Mouse (Mus musculus): ENCODE measurements at regions not wholly inside any gene's neighbourhood (a gene's known extent, or its start where the extent isn't known, plus 50 kb on each side); places are given as distances from the start of the nearest gene placed in this dataset.

GRCm38 (mm10) chr9:43659237-43659636 lies 84.5 kb upstream of the Nectin1 start:
- no peak for ATAC-seq (replicated peaks in 1 of 2; ENCODE audit: insufficient read depth in 1 of 2, low FRiP score in 2 of 2, low TSS enrichment in 1 of 2, low read depth in 1 of 2, poor library complexity in 2 of 2, severe bottlenecking in 2 of 2)

GRCm38 (mm10) chr9:43660151-43660550 lies 83.6 kb upstream of the Nectin1 start:
- no peak for ATAC-seq (replicated peaks in 1 of 2; ENCODE audit: insufficient read depth in 1 of 2, low FRiP score in 2 of 2, low TSS enrichment in 1 of 2, low read depth in 1 of 2, poor library complexity in 2 of 2, severe bottlenecking in 2 of 2)

GRCm38 (mm10) chr9:43660896-43661563 lies 82.8 kb upstream of the Nectin1 start:
- no peak for ATAC-seq (replicated peaks in 1 of 2; ENCODE audit: insufficient read depth in 1 of 2, low FRiP score in 2 of 2, low TSS enrichment in 1 of 2, low read depth in 1 of 2, poor library complexity in 2 of 2, severe bottlenecking in 2 of 2)

- no peak for ATAC-seq (replicated peaks in 1 of 2; ENCODE audit: insufficient read depth in 1 of 2, low FRiP score in 2 of 2, low TSS enrichment in 1 of 2, low read depth in 1 of 2, poor library complexity in 2 of 2, severe bottlenecking in 2 of 2)
These were observed 82.1 kb upstream of the Nectin1 start for GRCm38 (mm10) chr9:43661646-43662045.

- ATAC-seq (replicated peaks in 1 of 2; ENCODE audit: insufficient read depth in 1 of 2, low FRiP score in 2 of 2, low TSS enrichment in 1 of 2, low read depth in 1 of 2, poor library complexity in 2 of 2, severe bottlenecking in 2 of 2), result no peak
These were observed 76.4 kb upstream of the Nectin1 start for GRCm38 (mm10) chr9:43667386-43667785.

- no peak for ATAC-seq (replicated peaks in 1 of 2; ENCODE audit: insufficient read depth in 1 of 2, low FRiP score in 2 of 2, low TSS enrichment in 1 of 2, low read depth in 1 of 2, poor library complexity in 2 of 2, severe bottlenecking in 2 of 2)
These were observed 75.8 kb upstream of the Nectin1 start for GRCm38 (mm10) chr9:43667974-43668373.

- no peak for ATAC-seq (replicated peaks in 1 of 2; ENCODE audit: insufficient read depth in 1 of 2, low FRiP score in 2 of 2, low TSS enrichment in 1 of 2, low read depth in 1 of 2, poor library complexity in 2 of 2, severe bottlenecking in 2 of 2)
These were observed 75.1 kb upstream of the Nectin1 start for GRCm38 (mm10) chr9:43668731-43669130.

- ATAC-seq (replicated peaks in 1 of 2; ENCODE audit: insufficient read depth in 1 of 2, low FRiP score in 2 of 2, low TSS enrichment in 1 of 2, low read depth in 1 of 2, poor library complexity in 2 of 2, severe bottlenecking in 2 of 2), result no peak
These were observed 73.2 kb upstream of the Nectin1 start for GRCm38 (mm10) chr9:43670563-43670962.

GRCm38 (mm10) chr9:43673171-43673680 lies 70.6 kb upstream of the Nectin1 start:
- no peak for ATAC-seq (replicated peaks in 1 of 2; ENCODE audit: insufficient read depth in 1 of 2, low FRiP score in 2 of 2, low TSS enrichment in 1 of 2, low read depth in 1 of 2, poor library complexity in 2 of 2, severe bottlenecking in 2 of 2)

GRCm38 (mm10) chr9:43674321-43674720 lies 69.5 kb upstream of the Nectin1 start:
- no peak for ATAC-seq (replicated peaks in 1 of 2; ENCODE audit: insufficient read depth in 1 of 2, low FRiP score in 2 of 2, low TSS enrichment in 1 of 2, low read depth in 1 of 2, poor library complexity in 2 of 2, severe bottlenecking in 2 of 2)

GRCm38 (mm10) chr9:43676011-43676410 lies 67.8 kb upstream of the Nectin1 start:
- no peak for ATAC-seq (replicated peaks in 1 of 2; ENCODE audit: insufficient read depth in 1 of 2, low FRiP score in 2 of 2, low TSS enrichment in 1 of 2, low read depth in 1 of 2, poor library complexity in 2 of 2, severe bottlenecking in 2 of 2)

- ATAC-seq (replicated peaks in 1 of 2; ENCODE audit: insufficient read depth in 1 of 2, low FRiP score in 2 of 2, low TSS enrichment in 1 of 2, low read depth in 1 of 2, poor library complexity in 2 of 2, severe bottlenecking in 2 of 2), result no peak
These were observed 64.5 kb upstream of the Nectin1 start for GRCm38 (mm10) chr9:43679331-43679730.

- no peak for ATAC-seq (replicated peaks in 1 of 2; ENCODE audit: insufficient read depth in 1 of 2, low FRiP score in 2 of 2, low TSS enrichment in 1 of 2, low read depth in 1 of 2, poor library complexity in 2 of 2, severe bottlenecking in 2 of 2)
These were observed 62.5 kb upstream of the Nectin1 start for GRCm38 (mm10) chr9:43681317-43681716.

GRCm38 (mm10) chr9:43682102-43682501 lies 61.7 kb upstream of the Nectin1 start:
- ATAC-seq (replicated peaks in 1 of 2; ENCODE audit: insufficient read depth in 1 of 2, low FRiP score in 2 of 2, low TSS enrichment in 1 of 2, low read depth in 1 of 2, poor library complexity in 2 of 2, severe bottlenecking in 2 of 2), result no peak

- ATAC-seq (replicated peaks in 1 of 2; ENCODE audit: insufficient read depth in 1 of 2, low FRiP score in 2 of 2, low TSS enrichment in 1 of 2, low read depth in 1 of 2, poor library complexity in 2 of 2, severe bottlenecking in 2 of 2), result peak; percentile 21 to 22; a peak in 2 of 4 replicates
These were observed 59.2 kb upstream of the Nectin1 start for GRCm38 (mm10) chr9:43684596-43684995.

- ATAC-seq (replicated peaks in 1 of 2; ENCODE audit: insufficient read depth in 1 of 2, low FRiP score in 2 of 2, low TSS enrichment in 1 of 2, low read depth in 1 of 2, poor library complexity in 2 of 2, severe bottlenecking in 2 of 2), result no peak
These were observed 51.8 kb upstream of the Nectin1 start for GRCm38 (mm10) chr9:43692015-43692414.

GRCm38 (mm10) chr9:43692538-43692937 lies 51.2 kb upstream of the Nectin1 start:
- no peak for ATAC-seq (replicated peaks in 1 of 2; ENCODE audit: insufficient read depth in 1 of 2, low FRiP score in 2 of 2, low TSS enrichment in 1 of 2, low read depth in 1 of 2, poor library complexity in 2 of 2, severe bottlenecking in 2 of 2)
